In genomic region chr17:73891590-73891989, GRCm38 (mm10) we compare ENCODE assay signal across 10 mouse cellular contexts. TPM values are rescaled to one million over a fixed set of nuclear protein-coding genes. Genes with fewer than 3 reads are reported as not detected.
DNase-seq lines count a peak whose midpoint lies in the region; ATAC-seq and TF ChIP-seq lines count a peak whose summit lies in the region.
"Had no signal": no experiment of that assay in that cellular context is flagged by ENCODE, and none has a peak within 500 bp of the region (broad histone marks: within the 10 kb centered on the region; RNA-seq: fewer than 3 reads in every experiment).

No protein-coding gene starts in this region.

- 77% methylated on average over 1 of the region's 1 CpGs for WGBS in liver, embryonic 14.5 days (ENCODE audit: insufficient replicate concordance)
- WGBS in liver, embryonic 11.5 days: 74% methylated on average over 1 of the region's 1 CpGs

- no peak overlapping the region for H3K4me3 ChIP-seq in liver, embryonic 14.5 days (ENCODE audit: insufficient read depth in 1 of 2, low read depth in 2 of 2, low read length in 2 of 2)
- H3K4me3 ChIP-seq in liver, embryonic 11.5 days (ENCODE audit: low read depth, low read length): no peak overlapping the region
- H3K4me3 ChIP-seq: liver, embryonic 15.5 days; neural tube, embryonic 12.5 days had no signal

- H3K9me3 ChIP-seq in liver, embryonic 14.5 days (ENCODE audit: control insufficient read depth, low read length): no peaks in the 10 kb centered on the region
- H3K9me3 ChIP-seq in liver, embryonic 11.5 days (ENCODE audit: control insufficient read depth, low read length): no peaks in the 10 kb centered on the region
- H3K9me3 ChIP-seq: liver, embryonic 15.5 days; neural tube, embryonic 12.5 days had no signal

- H3K27me3 ChIP-seq in liver, embryonic 14.5 days (ENCODE audit: control insufficient read depth, insufficient read depth, low read length): no peaks in the 10 kb centered on the region
- H3K27me3 ChIP-seq in liver, embryonic 11.5 days (replicated peaks; ENCODE audit: control insufficient read depth, insufficient read depth, low read length): no peaks in the 10 kb centered on the region
- H3K27me3 ChIP-seq: liver, embryonic 15.5 days; neural tube, embryonic 12.5 days had no signal

- no peak overlapping the region for H3K9ac ChIP-seq in liver, embryonic 14.5 days (replicated peaks)
- H3K9ac ChIP-seq in liver, embryonic 11.5 days (ENCODE audit: low read depth, low read length): no peak overlapping the region
- H3K9ac ChIP-seq: liver, embryonic 15.5 days; neural tube, embryonic 12.5 days had no signal

- H3K4me2 ChIP-seq in liver, embryonic 14.5 days (ENCODE audit: low read depth): no peak overlapping the region
- no peak overlapping the region for H3K4me2 ChIP-seq in liver, embryonic 11.5 days
- H3K4me2 ChIP-seq: liver, embryonic 15.5 days; neural tube, embryonic 12.5 days had no signal

- H3K36me3 ChIP-seq in liver, embryonic 14.5 days (replicated peaks; ENCODE audit: control insufficient read depth, insufficient read depth, low read depth): no peaks in the 10 kb centered on the region
- H3K36me3 ChIP-seq in liver, embryonic 11.5 days (ENCODE audit: control insufficient read depth, insufficient read depth, low read length): no peaks in the 10 kb centered on the region
- H3K36me3 ChIP-seq: liver, embryonic 15.5 days; neural tube, embryonic 12.5 days had no signal

- no peaks in the 10 kb centered on the region for H3K4me1 ChIP-seq in liver, embryonic 14.5 days (replicated peaks; ENCODE audit: control insufficient read depth in 2 of 2, insufficient read depth in 2 of 2, low read length in 1 of 2)
- no peaks in the 10 kb centered on the region for H3K4me1 ChIP-seq in liver, embryonic 11.5 days (replicated peaks; ENCODE audit: control insufficient read depth, insufficient read depth, low read length)
- H3K4me1 ChIP-seq: liver, embryonic 15.5 days; neural tube, embryonic 12.5 days had no signal

- peak; percentile 12 for DNase-seq in embryo, embryonic 11 days
- DNase-seq in embryo, embryonic 10 days (ENCODE audit: low spot score): no peak
- no peak for DNase-seq in liver, embryonic 14.5 days (ENCODE audit: low read depth in 3 of 3, low spot score in 3 of 3)
- no peak for DNase-seq in liver, embryonic 11.5 days (ENCODE audit: low spot score)
- no peak for DNase-seq in frontal cortex, postnatal 14 days (ENCODE audit: low spot score in 2 of 2)

- peak; percentile 24; the same call in 1 of the 2 replicates for TF ChIP-seq CTCF in liver, embryonic 14.5 days (IDR thresholded peaks at IDR 0.05; ENCODE audit: low read depth)

- no peak for ATAC-seq in liver, embryonic 14.5 days (ENCODE audit: insufficient read depth)
- ATAC-seq in liver, embryonic 11.5 days (replicated peaks; ENCODE audit: low FRiP score): no peak
- peak; percentile 57 for ATAC-seq in activated CD4-positive, CD25-positive, alpha-beta regulatory T cell, adult 4 months
- ATAC-seq in neutrophil, adult 5-6 weeks (ENCODE audit: extremely low read depth, insufficient number of reproducible peaks, low FRiP score, poor library complexity, severe bottlenecking): peak; percentile 39; the same call in 1 of the 2 replicates
- ATAC-seq in cerebellum, adult (ENCODE audit: insufficient number of reproducible peaks, low FRiP score, low TSS enrichment): no peak

- H3K27ac ChIP-seq in liver, embryonic 14.5 days: no peak overlapping the region
- no peak overlapping the region for H3K27ac ChIP-seq in liver, embryonic 11.5 days (ENCODE audit: low read depth, low read length)
- H3K27ac ChIP-seq: liver, embryonic 15.5 days; neural tube, embryonic 12.5 days had no signal

- TF ChIP-seq EP300 in liver, embryonic 14.5 days (IDR thresholded peaks at IDR 0.05; ENCODE audit: low read depth): no peak

RNA-seq across cellular contexts. Expression of gene Xdh, which starts 58.4 kb away (rescaled TPM):
- polyA plus RNA-seq in liver, embryonic 14.5 days (2012; rRNA removed): 0.63 and 0.85 TPM in 2 replicates
- polyA plus RNA-seq in liver, embryonic 14.5 days (2014; fragmentation: Nextera tagmentation; extraction: Ambion mirVana): 1.1 and 1.3 TPM in 2 replicates
- 0.12 and 0.16 TPM in 2 replicates for polyA plus RNA-seq in liver, embryonic 11.5 days (2014; fragmentation: Nextera tagmentation; extraction: Ambion mirVana)
- 10 to 100 TPM; 19.1 to 39.8 TPM for polyA plus RNA-seq in activated CD4-positive, CD25-positive, alpha-beta regulatory T cell, adult 4 months (2017; shearing (Covaris generic))
- total RNA-seq in neutrophil, adult 5-6 weeks (2017): 248 and 254 TPM in 2 replicates

Comparison
In these comparisons a context has a peak if more than half of its experiments do, and no peak if none do; other contexts are left out.
1. ATAC-seq: peak in activated CD4-positive, CD25-positive, alpha-beta regulatory T cell, adult 4 months (single experiment) and neutrophil, adult 5-6 weeks (single experiment); none in liver, embryonic 14.5 days (single experiment), liver, embryonic 11.5 days (single experiment) and cerebellum, adult (single experiment).
2. RNA of gene Xdh, which starts 58.4 kb away (polyA plus RNA-seq): 19.1 to 39.8 TPM in activated CD4-positive, CD25-positive, alpha-beta regulatory T cell, adult 4 months; 0.63 to 1.3 TPM in liver, embryonic 14.5 days and 0.12 to 0.16 TPM in liver, embryonic 11.5 days; every median in the first group is over 4 times any median in the second.